ENCODE assay signal across 32 mouse cellular contexts in genomic region chr15:93982091-93982490, GRCm38 (mm10).
"Had no signal": no experiment of that assay in that cellular context is flagged by ENCODE, and none has a peak within 500 bp of the region (broad histone marks: within the 10 kb centered on the region; RNA-seq: fewer than 3 reads in every experiment).

No protein-coding gene starts in this region.

- ATAC-seq: liver, embryonic 12.5 days; liver, postnatal 0 days; lung, postnatal 0 days; midbrain, embryonic 13.5 days; midbrain, embryonic 15.5 days; midbrain, embryonic 16.5 days had no signal

- H3K4me3 ChIP-seq: limb, embryonic 10.5 days; limb, embryonic 12.5 days; limb, embryonic 13.5 days; limb, embryonic 15.5 days; liver, embryonic 12.5 days; liver, embryonic 13.5 days; liver, embryonic 15.5 days; lung, embryonic 15.5 days; megakaryocyte, embryonic 14.5 days; midbrain, embryonic 10.5 days; midbrain, embryonic 12.5 days; midbrain, embryonic 13.5 days; midbrain, embryonic 15.5 days; myocyte; neural tube, embryonic 12.5 days; neural tube, embryonic 13.5 days had no signal

- H3K9me3 ChIP-seq: limb, embryonic 10.5 days; limb, embryonic 12.5 days; limb, embryonic 13.5 days; limb, embryonic 15.5 days; liver, embryonic 12.5 days; liver, embryonic 13.5 days; liver, embryonic 15.5 days; lung, embryonic 15.5 days; midbrain, embryonic 10.5 days; midbrain, embryonic 12.5 days; midbrain, embryonic 13.5 days; midbrain, embryonic 15.5 days; neural tube, embryonic 12.5 days; neural tube, embryonic 13.5 days had no signal

- H3K27me3 ChIP-seq: limb, embryonic 12.5 days; limb, embryonic 13.5 days; limb, embryonic 15.5 days; liver, embryonic 12.5 days; liver, embryonic 13.5 days; liver, embryonic 15.5 days; lung, embryonic 15.5 days; megakaryocyte, embryonic 14.5 days; midbrain, embryonic 12.5 days; midbrain, embryonic 13.5 days; midbrain, embryonic 15.5 days; neural tube, embryonic 12.5 days; neural tube, embryonic 13.5 days had no signal

- H3K27ac ChIP-seq: limb, embryonic 10.5 days; limb, embryonic 12.5 days; limb, embryonic 13.5 days; limb, embryonic 15.5 days; liver, embryonic 12.5 days; liver, embryonic 13.5 days; liver, embryonic 14.5 days; liver, embryonic 15.5 days; lung, embryonic 15.5 days; macrophage; midbrain, embryonic 10.5 days; midbrain, embryonic 12.5 days; midbrain, embryonic 13.5 days; midbrain, embryonic 15.5 days; neural tube, embryonic 12.5 days; neural tube, embryonic 13.5 days had no signal

- H3K36me3 ChIP-seq: limb, embryonic 10.5 days; limb, embryonic 12.5 days; limb, embryonic 13.5 days; limb, embryonic 15.5 days; liver, embryonic 12.5 days; liver, embryonic 13.5 days; liver, embryonic 15.5 days; lung, embryonic 15.5 days; midbrain, embryonic 10.5 days; midbrain, embryonic 12.5 days; midbrain, embryonic 13.5 days; midbrain, embryonic 15.5 days; neural tube, embryonic 12.5 days; neural tube, embryonic 13.5 days had no signal

- H3K9ac ChIP-seq: limb, embryonic 12.5 days; limb, embryonic 13.5 days; limb, embryonic 15.5 days; liver, embryonic 12.5 days; liver, embryonic 13.5 days; liver, embryonic 14.5 days; liver, embryonic 15.5 days; liver, postnatal 0 days; lung, embryonic 14.5 days; lung, embryonic 15.5 days; midbrain, embryonic 12.5 days; midbrain, embryonic 13.5 days; midbrain, embryonic 15.5 days; neural tube, embryonic 12.5 days; neural tube, embryonic 13.5 days had no signal

- H3K4me2 ChIP-seq: limb, embryonic 12.5 days; limb, embryonic 13.5 days; limb, embryonic 15.5 days; liver, embryonic 11.5 days; liver, embryonic 12.5 days; liver, embryonic 13.5 days; liver, embryonic 15.5 days; lung, embryonic 14.5 days; lung, embryonic 15.5 days; midbrain, embryonic 11.5 days; midbrain, embryonic 12.5 days; midbrain, embryonic 13.5 days; midbrain, embryonic 15.5 days; neural tube, embryonic 12.5 days; neural tube, embryonic 13.5 days had no signal

- DNase-seq: liver; liver, embryonic 13.5 days; liver, postnatal 0 days; lung, adult 18-20 months; lung, adult 2 months; lung, postnatal 10 days; lung, postnatal 14 days; lung, postnatal 36 days; lung, postnatal 4 days; midbrain, embryonic 14.5 days had no signal

- H3K4me1 ChIP-seq: limb, embryonic 15.5 days; liver, embryonic 12.5 days; liver, embryonic 13.5 days; liver, embryonic 15.5 days; lung, embryonic 15.5 days; midbrain, embryonic 10.5 days; midbrain, embryonic 12.5 days; midbrain, embryonic 13.5 days; midbrain, embryonic 15.5 days; neural tube, embryonic 12.5 days; neural tube, embryonic 13.5 days had no signal
